Mouse (Mus musculus) testis, adult 2 months (tissue): ENCODE measurements around the gene Pik3ap1.

Source experiments
- CTCF ChIP-seq: fragments of 200-500 bp; IDR thresholded peaks from 2 replicates; pipeline ENCODE4 v1.5.1; 2012; ENCODE audit warnings: low read depth, mild to moderate bottlenecking, inconsistent platforms, low read length, moderate library complexity; ENCODE audit not compliant: control insufficient read depth, insufficient read depth, insufficient replicate concordance
- POLR2A ChIP-seq: fragments of 200-500 bp; IDR thresholded peaks from 2 replicates; pipeline ENCODE4 v1.6.1; 2012; ENCODE audit warnings: low read depth, mild to moderate bottlenecking, inconsistent platforms, low read length, moderate library complexity; ENCODE audit not compliant: control insufficient read depth

DNA sequence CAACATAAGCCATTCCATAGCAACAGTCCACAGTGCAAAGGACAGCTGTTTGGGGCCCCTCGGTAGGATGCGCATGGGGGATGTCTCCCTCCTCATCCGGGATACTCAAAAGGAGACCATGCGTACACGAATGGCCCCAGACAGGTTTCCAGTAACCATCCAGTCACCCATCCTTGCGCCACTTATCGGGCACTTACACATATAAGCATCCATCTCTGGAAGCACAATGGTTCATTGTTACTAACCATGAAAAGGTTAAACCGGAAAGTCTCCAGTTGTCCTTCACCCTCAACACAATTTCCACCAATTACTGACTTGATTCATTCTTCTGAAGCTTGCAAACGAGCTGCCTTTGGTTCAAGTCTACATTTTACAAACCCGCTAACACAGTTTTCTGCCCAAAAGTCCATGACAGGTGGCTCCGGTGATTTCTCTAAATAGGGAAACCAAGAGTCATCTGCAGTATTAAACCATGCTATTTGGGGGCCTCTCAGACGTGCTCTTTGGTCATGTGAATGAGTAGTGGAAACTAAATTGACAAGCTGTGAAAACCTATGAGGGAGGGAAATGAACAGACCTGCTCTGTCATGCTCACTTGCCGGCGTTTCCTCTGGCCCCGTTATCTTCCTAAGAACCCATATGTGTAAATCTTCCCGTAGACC, 18.6 kb downstream of the Pik3ap1 start:
- TF ChIP-seq POLR2A (no peak), CTCF (no peak)
